Comparison of ENCODE assay signal across 1 mouse cellular context in the genomic region with DNA sequence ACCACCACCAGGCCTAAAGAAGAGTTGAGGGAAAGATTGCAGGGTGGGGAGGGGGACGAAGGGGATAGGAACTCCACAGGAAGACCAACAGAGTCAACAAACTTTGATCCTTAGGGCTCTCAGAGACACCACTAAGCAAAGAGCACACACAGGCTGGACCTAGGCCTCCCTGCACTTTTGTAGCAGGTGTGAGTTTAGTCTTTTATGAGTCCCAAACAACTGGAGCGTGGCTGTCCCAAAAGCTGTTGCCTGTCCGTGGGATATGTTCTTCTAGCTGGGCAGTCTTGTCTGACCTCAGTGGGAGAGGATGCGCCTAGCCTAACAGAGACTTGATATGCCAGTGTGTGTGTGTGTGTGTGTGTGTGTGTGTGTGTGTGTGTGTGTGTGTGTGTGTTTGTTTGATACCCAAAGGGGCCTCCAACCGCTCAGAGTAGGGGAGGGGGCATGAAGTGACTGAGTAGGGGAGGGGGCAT.
TF ChIP-seq lines count a peak whose summit lies in the region.

No protein-coding gene starts in this region.

TF ChIP-seq in CH12.LX, 34 proteins besides CTCF, POLR2A, EP300 and RAD21:
- TF ChIP-seq E2F4 (IDR thresholded peaks at IDR 0.05; ENCODE audit: insufficient replicate concordance, low read depth, low read length) (no peak), CHD2 (IDR thresholded peaks at IDR 0.05; ENCODE audit: low read length) (no peak), MYC (IDR thresholded peaks at IDR 0.05; ENCODE audit: low read depth, low read length) (no peak), SMC3 (IDR thresholded peaks at IDR 0.05; ENCODE audit: low read depth, low read length) (no peak), NRF1 (IDR thresholded peaks at IDR 0.05; ENCODE audit: low read depth, low read length) (no peak), RCOR1 (conservative IDR thresholded peaks at IDR 0.05; ENCODE audit: low read depth, low read length) (no peak), USF2 (conservative IDR thresholded peaks at IDR 0.05; ENCODE audit: low read depth, low read length) (no peak), KAT2A (IDR thresholded peaks at IDR 0.05; ENCODE audit: insufficient replicate concordance, low read length) (no peak), PAX5 (IDR thresholded peaks at IDR 0.05; ENCODE audit: low read length) (no peak)
TF ChIP-seq in CH12.LX: peak in this region for 0.
